Mouse (Mus musculus) myocyte (in vitro differentiated cells): ENCODE results near the gene Fam189a2. TPM values are rescaled to one million over a fixed set of nuclear protein-coding genes. Genes with fewer than 3 reads are reported as not detected.

Experiments used
- H3K27me3 ChIP-seq: one replicate; pipeline ENCODE4 v1.6.1; 2011; ENCODE audit not compliant: control insufficient read depth, insufficient read depth, insufficient read length
- H3K36me3 ChIP-seq: one replicate; pipeline ENCODE4 v1.6.1; 2011; ENCODE audit not compliant: control insufficient read depth, insufficient read depth
- H3K4me2 ChIP-seq: one replicate; pipeline ENCODE4 v1.6.1; 2011; ENCODE audit warnings: low read depth, control low read depth
- H3K4me3 ChIP-seq: one replicate; pipeline ENCODE4 v1.5.1; 2011; ENCODE audit warnings: mild to moderate bottlenecking, control low read depth, moderate library complexity
- H3K79me2 ChIP-seq: one replicate; pipeline ENCODE4 v1.6.1; 2011; ENCODE audit not compliant: control insufficient read depth, insufficient read depth
- H3ac ChIP-seq: one replicate; pipeline ENCODE4 v1.6.1; 2011; ENCODE audit not compliant: control insufficient read depth, insufficient read length
- CEBPB ChIP-seq: IDR thresholded peaks from 2 replicates; pipeline ENCODE4 v1.6.1; 2011; ENCODE audit warnings: mild to moderate bottlenecking, moderate library complexity; ENCODE audit not compliant: poor library complexity, insufficient read depth, severe bottlenecking
- E2F4 ChIP-seq: IDR thresholded peaks from one replicate; pipeline ENCODE4 v1.6.1; 2011; ENCODE audit warnings: mild to moderate bottlenecking, control low read depth, moderate library complexity; ENCODE audit not compliant: insufficient read depth
- MAX ChIP-seq: IDR thresholded peaks from one replicate; pipeline ENCODE4 v1.6.1; 2011; ENCODE audit warnings: low read depth, mild to moderate bottlenecking, control low read depth
- MYOD1 ChIP-seq, 3 experiments: IDR thresholded peaks; one replicate each; pipeline ENCODE4 v1.6.1; 2011; ENCODE audit warnings: control low read depth in 2 of 3, low read depth in 2 of 3, mild to moderate bottlenecking in 2 of 3, moderate library complexity in 1 of 3; ENCODE audit not compliant: insufficient read length in 2 of 3, control insufficient read depth in 1 of 3
- MYOG ChIP-seq, 3 experiments: IDR thresholded peaks; one replicate each; pipeline ENCODE4 v1.6.1; 2011; ENCODE audit warnings: control low read depth in 2 of 3, low read depth in 2 of 3, mild to moderate bottlenecking in 2 of 3; ENCODE audit not compliant: insufficient read length in 2 of 3, control insufficient read depth in 1 of 3, insufficient read depth in 1 of 3
- POLR2A ChIP-seq: IDR thresholded peaks from one replicate; pipeline ENCODE4 v1.6.1; 2011; ENCODE audit warnings: low read depth, mild to moderate bottlenecking, control low read depth, moderate library complexity; ENCODE audit not compliant: insufficient read length
- POLR2AphosphoS2 ChIP-seq: IDR thresholded peaks from one replicate; pipeline ENCODE4 v1.6.1; 2011; ENCODE audit warnings: low read depth, control low read depth; ENCODE audit not compliant: insufficient read length
- REST ChIP-seq: IDR thresholded peaks from one replicate; pipeline ENCODE4 v1.6.1; 2011; ENCODE audit warnings: mild to moderate bottlenecking, control low read depth, moderate library complexity; ENCODE audit not compliant: insufficient read depth, insufficient read length
- SRF ChIP-seq: IDR thresholded peaks from one replicate; pipeline ENCODE4 v1.6.1; 2011; ENCODE audit warnings: low read depth; ENCODE audit not compliant: control insufficient read depth, insufficient read length
- TCF12 ChIP-seq: IDR thresholded peaks from one replicate; pipeline ENCODE4 v1.6.1; 2011; ENCODE audit warnings: mild to moderate bottlenecking, control low read depth; ENCODE audit not compliant: poor library complexity, insufficient read depth, severe bottlenecking
- TCF3 ChIP-seq: IDR thresholded peaks from one replicate; pipeline ENCODE4 v1.6.1; 2011; ENCODE audit warnings: low read depth, control low read depth; ENCODE audit not compliant: insufficient read length
- USF1 ChIP-seq: IDR thresholded peaks from one replicate; pipeline ENCODE4 v1.6.1; 2011; ENCODE audit warnings: low read depth, mild to moderate bottlenecking, control low read depth, moderate library complexity
- polyA plus RNA-seq: library from polyadenylated mRNA; unstranded; fragments of >200 nt; fragmentation: generic; extraction: Trizol; gene quantifications from one replicate; pipeline ENCODE4 v1.2.1, GENCODE M21; 2012; ENCODE audit warnings: missing spikeins

The Fam189a2 gene
- polyA plus RNA-seq, 1 experiment: 1.9 TPM

- no peaks in the 10 kb centered on the region for H3K27me3 ChIP-seq
- H3K79me2 ChIP-seq: no peaks in the 10 kb centered on the region
- H3ac ChIP-seq: no peak overlapping the region
- TF ChIP-seq TCF12: no peak
- no peak for TF ChIP-seq CEBPB
- no peak for TF ChIP-seq SRF
- no peaks in the 10 kb centered on the region for H3K36me3 ChIP-seq
- H3K4me2 ChIP-seq: no peak overlapping the region
- H3K4me3 ChIP-seq: no peak overlapping the region
Observed at GRCm38 (mm10) chr19:23960831-23961447, 69.9 kb downstream of the Fam189a2 start.

GRCm38 (mm10) chr19:23960275-23960674 is 70.5 kb downstream of the Fam189a2 start:
- H3K79me2 ChIP-seq: no peaks in the 10 kb centered on the region
- no peak overlapping the region for H3K4me3 ChIP-seq
- no peak overlapping the region for H3K4me2 ChIP-seq
- no peak overlapping the region for H3ac ChIP-seq
- H3K36me3 ChIP-seq: no peaks in the 10 kb centered on the region
- TF ChIP-seq POLR2A (no peak), USF1 (no peak), POLR2AphosphoS2 (no peak), MYOD1 (IDR thresholded peaks at IDR 0.05; ENCODE audit: control insufficient read depth in 1 of 3, insufficient read length in 2 of 3, low read depth in 2 of 3) (no peak), SRF (no peak), MAX (no peak), TCF3 (no peak), MYOG (IDR thresholded peaks at IDR 0.05; ENCODE audit: control insufficient read depth in 1 of 3, insufficient read depth in 1 of 3, insufficient read length in 2 of 3, low read depth in 2 of 3) (no peak)
- no peaks in the 10 kb centered on the region for H3K27me3 ChIP-seq

- TF ChIP-seq TCF3 (no peak), MAX (no peak), USF1 (no peak), POLR2AphosphoS2 (no peak), MYOG (IDR thresholded peaks at IDR 0.05; ENCODE audit: control insufficient read depth in 1 of 3, insufficient read depth in 1 of 3, insufficient read length in 2 of 3, low read depth in 2 of 3) (no peak), POLR2A (no peak), SRF (no peak), TCF12 (no peak), CEBPB (no peak), REST (no peak), E2F4 (no peak), MYOD1 (IDR thresholded peaks at IDR 0.05; ENCODE audit: control insufficient read depth in 1 of 3, insufficient read length in 2 of 3, low read depth in 2 of 3) (no peak)
- Histone ChIP-seq H3K27me3 (no peaks in the 10 kb centered on the region), H3K4me3 (no peak overlapping the region), H3ac (no peak overlapping the region), H3K36me3 (no peaks in the 10 kb centered on the region), H3K79me2 (no peaks in the 10 kb centered on the region), H3K4me2 (no peak overlapping the region)
Observed at GRCm38 (mm10) chr19:23959870-23960269, 70.9 kb downstream of the Fam189a2 start.

- H3K27me3 ChIP-seq: no peaks in the 10 kb centered on the region
- no peak overlapping the region for H3K4me3 ChIP-seq
- no peak for TF ChIP-seq REST
- TF ChIP-seq POLR2AphosphoS2: no peak
- TF ChIP-seq MYOG (IDR thresholded peaks at IDR 0.05; ENCODE audit: control insufficient read depth in 1 of 3, insufficient read depth in 1 of 3, insufficient read length in 2 of 3, low read depth in 2 of 3): no peak
- no peak for TF ChIP-seq SRF
- no peak for TF ChIP-seq TCF3
- no peak for TF ChIP-seq USF1
- TF ChIP-seq CEBPB: no peak
- TF ChIP-seq MYOD1 (IDR thresholded peaks at IDR 0.05; ENCODE audit: control insufficient read depth in 1 of 3, insufficient read length in 2 of 3, low read depth in 2 of 3): no peak
- TF ChIP-seq TCF12: no peak
- TF ChIP-seq MAX: no peak
- TF ChIP-seq POLR2A: no peak
- TF ChIP-seq E2F4: no peak
- no peaks in the 10 kb centered on the region for H3K79me2 ChIP-seq
- H3K4me2 ChIP-seq: no peak overlapping the region
- H3K36me3 ChIP-seq: no peaks in the 10 kb centered on the region
- H3ac ChIP-seq: no peak overlapping the region
Observed at GRCm38 (mm10) chr19:23958925-23959324, 71.9 kb downstream of the Fam189a2 start.

GRCm38 (mm10) chr19:23957563-23957962 is 73.3 kb downstream of the Fam189a2 start:
- Histone ChIP-seq H3ac (no peak overlapping the region), H3K4me3 (no peak overlapping the region), H3K27me3 (no peaks in the 10 kb centered on the region), H3K79me2 (no peaks in the 10 kb centered on the region), H3K36me3 (no peaks in the 10 kb centered on the region), H3K4me2 (no peak overlapping the region)
- TF ChIP-seq MYOG (IDR thresholded peaks at IDR 0.05; ENCODE audit: control insufficient read depth in 1 of 3, insufficient read depth in 1 of 3, insufficient read length in 2 of 3, low read depth in 2 of 3): no peak
- TF ChIP-seq TCF3: no peak
- TF ChIP-seq E2F4: no peak
- TF ChIP-seq POLR2A: no peak
- no peak for TF ChIP-seq REST
- TF ChIP-seq USF1: no peak
- TF ChIP-seq TCF12: no peak
- no peak for TF ChIP-seq CEBPB
- no peak for TF ChIP-seq MAX
- no peak for TF ChIP-seq SRF
- no peak for TF ChIP-seq MYOD1 (IDR thresholded peaks at IDR 0.05; ENCODE audit: control insufficient read depth in 1 of 3, insufficient read length in 2 of 3, low read depth in 2 of 3)
